Mouse (Mus musculus) ES-Bruce4 (cell line): ENCODE measurements at regions not wholly inside any gene's neighbourhood (a gene's known extent, or its start where the extent isn't known, plus 50 kb on each side); places are given as distances from the start of the nearest gene placed in this dataset.

Source experiments
- CTCF ChIP-seq: IDR thresholded peaks from one replicate; pipeline ENCODE4 v1.8.1; 2011; ENCODE audit warnings: low read depth, low read length
- EP300 ChIP-seq: IDR thresholded peaks from 2 replicates; pipeline ENCODE4 v1.6.1; 2011; ENCODE audit warnings: low read depth, low read length; ENCODE audit not compliant: insufficient read depth
- POLR2A ChIP-seq: IDR thresholded peaks from one replicate; pipeline ENCODE4 v1.8.1; 2011; ENCODE audit warnings: low read length; ENCODE audit not compliant: insufficient read depth

DNA sequence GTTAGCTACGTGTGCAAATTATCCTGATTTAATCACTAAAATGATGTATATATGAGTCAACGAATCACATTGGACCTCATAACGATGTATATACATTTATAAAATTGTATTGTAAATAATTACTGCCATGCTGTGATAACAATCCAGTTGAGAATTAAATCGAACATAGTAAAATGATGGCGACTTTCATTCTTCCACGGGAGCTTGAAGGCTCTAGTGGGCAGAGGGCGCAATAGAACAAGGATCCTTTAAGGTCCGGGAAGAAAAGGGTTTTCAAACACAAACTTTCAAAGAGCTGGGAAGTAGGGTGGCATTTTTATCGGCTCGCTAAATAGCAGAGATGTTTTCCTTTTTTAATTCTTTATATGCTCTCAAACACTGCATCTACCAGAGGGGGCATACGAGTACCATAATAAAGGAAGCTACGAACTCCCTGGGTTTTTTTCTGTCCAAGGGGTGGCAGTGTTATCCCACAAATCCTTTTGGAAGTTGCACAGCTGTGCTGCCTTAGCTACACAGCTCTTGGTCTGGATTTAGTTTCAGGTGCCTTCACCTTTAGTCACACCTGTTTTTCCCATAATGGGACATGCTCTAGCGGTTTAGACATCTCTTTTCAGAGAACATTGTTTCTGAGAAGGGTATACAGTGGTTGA is 64.9 kb upstream of the Mroh9 start:
- peak; percentile 28 for TF ChIP-seq CTCF
- TF ChIP-seq POLR2A, result no peak
- TF ChIP-seq EP300, result no peak
